16 mouse cellular contexts compared by ENCODE assay signal in genomic region chr12:99304056-99304455, GRCm38 (mm10).
DNase-seq lines count a peak whose midpoint lies in the region; ATAC-seq and TF ChIP-seq lines count a peak whose summit lies in the region.
"Had no signal": no experiment of that assay in that cellular context is flagged by ENCODE, and none has a peak within 500 bp of the region (broad histone marks: within the 10 kb centered on the region; RNA-seq: fewer than 3 reads in every experiment).

No protein-coding gene starts in this region.

- peak overlapping the region; percentile 60 for H3K27ac ChIP-seq in forebrain, embryonic 10.5 days
- no peak overlapping the region for H3K27ac ChIP-seq in forebrain, embryonic 15.5 days (replicated peaks)
- H3K27ac ChIP-seq in layer of hippocampus, adult 2 months: peak overlapping the region; percentile 43
- 0 out of 2 replicates have a peak overlapping the region, but pooled peaks have one; percentile 5 for H3K27ac ChIP-seq in embryonic facial prominence, embryonic 10.5 days (replicated peaks)
- no peak overlapping the region for H3K27ac ChIP-seq in hindbrain, embryonic 16.5 days (ENCODE audit: low read depth, low read length)
- H3K27ac ChIP-seq: liver, embryonic 13.5 days had no signal

- no peak overlapping the region for H3K9ac ChIP-seq in forebrain, embryonic 15.5 days (replicated peaks)
- peak overlapping the region; percentile 33; the same call in 1 of the 2 replicates for H3K9ac ChIP-seq in hindbrain, embryonic 16.5 days (ENCODE audit: low read depth, low read length)
- H3K9ac ChIP-seq: heart, embryonic 12.5 days; liver, embryonic 13.5 days had no signal

- H3K4me1 ChIP-seq in forebrain, embryonic 10.5 days: peaks cover 75% of the 10 kb centered on the region
- H3K4me1 ChIP-seq in forebrain, embryonic 15.5 days: peaks cover 72% of the 10 kb centered on the region
- H3K4me1 ChIP-seq in embryonic facial prominence, embryonic 10.5 days: peaks cover 71% of the 10 kb centered on the region
- peaks cover 43% of the 10 kb centered on the region for H3K4me1 ChIP-seq in hindbrain, embryonic 16.5 days (ENCODE audit: control insufficient read depth, insufficient read depth, low read depth, low read length)

- TF ChIP-seq CTCF in layer of hippocampus, adult 2 months (conservative IDR thresholded peaks at IDR 0.05): no peak

- no peaks in the 10 kb centered on the region; the same call in 1 of the 2 replicates for H3K36me3 ChIP-seq in forebrain, embryonic 10.5 days (replicated peaks)
- no peaks in the 10 kb centered on the region for H3K36me3 ChIP-seq in forebrain, embryonic 15.5 days
- peaks cover 5% of the 10 kb centered on the region; the same call in 1 of the 2 replicates for H3K36me3 ChIP-seq in embryonic facial prominence, embryonic 10.5 days (replicated peaks)
- no peaks in the 10 kb centered on the region for H3K36me3 ChIP-seq in hindbrain, embryonic 16.5 days (ENCODE audit: control insufficient read depth, insufficient read depth, low read length)
- H3K36me3 ChIP-seq: heart, embryonic 12.5 days; liver, embryonic 13.5 days had no signal

- no peak overlapping the region for H3K4me2 ChIP-seq in forebrain, embryonic 15.5 days (replicated peaks)
- H3K4me2 ChIP-seq in hindbrain, embryonic 16.5 days (ENCODE audit: low read length): no peak overlapping the region
- H3K4me2 ChIP-seq: heart, embryonic 12.5 days; liver, embryonic 13.5 days had no signal

- no peak for ATAC-seq in forebrain, embryonic 15.5 days (replicated peaks)
- ATAC-seq in hindbrain, embryonic 16.5 days: no peak

- no peaks in the 10 kb centered on the region for H3K27me3 ChIP-seq in forebrain, embryonic 10.5 days (ENCODE audit: poor library complexity, severe bottlenecking)
- H3K27me3 ChIP-seq in forebrain, embryonic 15.5 days: no peaks in the 10 kb centered on the region
- H3K27me3 ChIP-seq in embryonic facial prominence, embryonic 10.5 days (replicated peaks; ENCODE audit: low read depth, poor library complexity, severe bottlenecking): no peaks in the 10 kb centered on the region
- no peaks in the 10 kb centered on the region for H3K27me3 ChIP-seq in hindbrain, embryonic 16.5 days (replicated peaks; ENCODE audit: control insufficient read depth, insufficient read depth, low read length)
- H3K27me3 ChIP-seq: heart, embryonic 12.5 days; liver, embryonic 13.5 days had no signal

- 69% methylated on average over 5 of the region's 5 CpGs for WGBS in forebrain, embryonic 10.5 days
- 77% methylated on average over 5 of the region's 5 CpGs for WGBS in forebrain, embryonic 15.5 days
- WGBS in embryonic facial prominence, embryonic 10.5 days: 54% methylated on average over 5 of the region's 5 CpGs
- 74% methylated on average over 5 of the region's 5 CpGs for WGBS in hindbrain, embryonic 16.5 days

- no peak for DNase-seq in forebrain, embryonic 10.5 days (ENCODE audit: extremely low spot score, low spot score)
- no peak for DNase-seq in layer of hippocampus, adult 2 months (ENCODE audit: low spot score in 2 of 2)
- DNase-seq in layer of hippocampus, adult 11-12 months (ENCODE audit: low spot score): no peak
- no peak for DNase-seq in embryonic facial prominence, embryonic 10.5 days (ENCODE audit: low spot score)
- no peak for DNase-seq in frontal cortex, postnatal 10 days (ENCODE audit: low spot score in 2 of 2)
- no peak for DNase-seq in thymus, postnatal 0 days (ENCODE audit: low spot score)
- DNase-seq: adrenal gland, adult 8-10 months; kidney, adult 9 months; layer of hippocampus, postnatal 36 days; liver, embryonic 13.5 days; right cerebral cortex, adult 18-20 months; thymus, adult 2 months had no signal

- no peak overlapping the region for H3K4me3 ChIP-seq in forebrain, embryonic 10.5 days
- no peak overlapping the region for H3K4me3 ChIP-seq in forebrain, embryonic 15.5 days
- H3K4me3 ChIP-seq in layer of hippocampus, adult 2 months: no peak overlapping the region
- no peak overlapping the region for H3K4me3 ChIP-seq in embryonic facial prominence, embryonic 10.5 days
- H3K4me3 ChIP-seq in hindbrain, embryonic 16.5 days (ENCODE audit: low read length): no peak overlapping the region
- H3K4me3 ChIP-seq: erythroblast, embryonic 14.5 days; heart, embryonic 12.5 days; liver, embryonic 13.5 days had no signal

- no peaks in the 10 kb centered on the region for H3K9me3 ChIP-seq in forebrain, embryonic 10.5 days
- H3K9me3 ChIP-seq in forebrain, embryonic 15.5 days: no peaks in the 10 kb centered on the region
- H3K9me3 ChIP-seq in embryonic facial prominence, embryonic 10.5 days: no peaks in the 10 kb centered on the region
- H3K9me3 ChIP-seq in hindbrain, embryonic 16.5 days (ENCODE audit: control insufficient read depth, low read length): no peaks in the 10 kb centered on the region
- H3K9me3 ChIP-seq: heart, embryonic 12.5 days; liver, embryonic 13.5 days had no signal

Comparison
In these comparisons a context has a peak if more than half of its experiments do, and no peak if none do; other contexts are left out.
1. H3K27ac ChIP-seq: peak in forebrain, embryonic 10.5 days (single experiment), layer of hippocampus, adult 2 months (single experiment) and embryonic facial prominence, embryonic 10.5 days (single experiment); none in forebrain, embryonic 15.5 days (single experiment) and hindbrain, embryonic 16.5 days (single experiment).